Mouse (Mus musculus): Measurements from ENCODE around the gene Dram1. TPM values are rescaled to one million over a fixed set of nuclear protein-coding genes. Genes with fewer than 3 reads are reported as not detected.
"Not testable (repeated sequence)": the region's sequence is repeated elsewhere in the genome, so short reads cannot be mapped to it uniquely, and the experiment has no call there.

Gene Dram1
- total and polyA plus RNA-seq, 3 experiments = 0.04 TPM; not detected in 2

DNA sequence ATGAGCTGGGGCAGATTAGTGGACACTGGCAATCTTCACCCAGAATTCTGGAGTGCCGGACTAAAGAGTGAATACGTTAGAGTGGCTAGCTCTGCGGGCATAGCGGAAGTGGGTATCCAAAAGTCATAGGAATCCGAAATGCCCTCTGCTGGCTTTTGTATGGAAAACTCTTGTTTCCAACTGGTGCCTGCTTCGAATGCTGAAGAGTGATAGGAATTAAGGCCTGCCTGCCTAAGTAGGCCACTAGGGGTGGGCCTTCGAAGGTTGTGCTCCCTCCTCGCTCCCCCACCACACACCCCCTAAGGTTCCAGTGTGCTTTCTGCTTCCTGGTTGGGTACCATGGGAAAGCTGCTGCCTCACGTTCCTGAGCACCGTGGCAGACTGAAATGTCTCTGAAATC, 3.9 kb downstream of the Dram1 start:
- no peaks in the 10 kb centered on the region for H3K9me3 ChIP-seq (replicated peaks; ENCODE audit: low read length)
- no peak for TF ChIP-seq SMC3 (IDR thresholded peaks at IDR 0.05; ENCODE audit: low read depth, low read length)
- TF ChIP-seq ZKSCAN1 (IDR thresholded peaks at IDR 0.05; ENCODE audit: borderline replicate concordance, low read depth, low read length) = no peak
- no peak for TF ChIP-seq CHD1 (IDR thresholded peaks at IDR 0.05; ENCODE audit: low read depth, low read length)
- no peak for TF ChIP-seq ZNF384 (IDR thresholded peaks at IDR 0.05; ENCODE audit: low read depth, low read length)
- TF ChIP-seq MAFK (IDR thresholded peaks at IDR 0.05; ENCODE audit: insufficient replicate concordance, low read length) = no peak
- TF ChIP-seq JUN (IDR thresholded peaks at IDR 0.05; ENCODE audit: insufficient read depth, low read depth, low read length) = no peak
- TF ChIP-seq KAT2A (IDR thresholded peaks at IDR 0.05; ENCODE audit: insufficient replicate concordance, low read length) = no peak
- no peak for TF ChIP-seq TCF12 (IDR thresholded peaks at IDR 0.05; ENCODE audit: low read depth, low read length)
- TF ChIP-seq RAD21 (IDR thresholded peaks at IDR 0.05; ENCODE audit: low read depth, low read length) = no peak
- TF ChIP-seq MAX (IDR thresholded peaks at IDR 0.05; ENCODE audit: low read length) = no peak
- TF ChIP-seq UBTF (IDR thresholded peaks at IDR 0.05; ENCODE audit: low read depth, low read length) = no peak
- TF ChIP-seq NELFE (IDR thresholded peaks at IDR 0.05; ENCODE audit: low read depth, low read length) = no peak
- no peak for TF ChIP-seq CHD2 (IDR thresholded peaks at IDR 0.05; ENCODE audit: low read length)
- in situ Hi-C loops (cut with MboI; ENCODE audit: low pct_ligation_motif_present, low pct_unique_long_range_greater_than_20kb, low sequenced_read_pairs) = loop anchor here (25.0 kb wide), 1 partner anchor 212 kb away; no protein-coding TSS in a partner anchor

DNA sequence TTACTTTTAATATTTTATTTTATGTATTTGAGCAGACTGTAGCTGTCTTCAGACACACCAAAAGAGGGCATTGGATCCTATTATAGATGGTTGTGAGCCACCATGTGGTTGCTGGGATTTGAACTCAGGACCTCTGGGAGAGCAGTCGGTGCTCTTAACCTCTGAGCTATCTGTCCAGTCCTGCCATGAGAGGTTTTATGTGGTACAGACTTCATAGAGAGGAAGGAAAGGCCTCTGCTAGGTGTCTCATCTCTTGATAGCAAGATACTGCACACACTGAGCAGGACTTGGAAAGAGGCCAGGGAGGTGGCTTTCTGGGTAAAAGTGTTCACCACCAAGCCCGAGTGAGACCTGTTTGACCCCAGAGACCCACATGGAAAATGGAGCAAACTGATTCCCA, 5.9 kb downstream of the Dram1 start:
- 0 out of 2 replicates have a peak, but pooled peaks have one; percentile 51 for TF ChIP-seq TBP (conservative IDR thresholded peaks at IDR 0.05; ENCODE audit: low read depth, low read length)
- H3K4me2 ChIP-seq (ENCODE audit: insufficient read depth, low read depth, poor library complexity, severe bottlenecking); DNase-seq (ENCODE audit: extremely low read depth); dilution Hi-C loops (cut with MboI; ENCODE audit: extremely low pct_ligation_motif_present, extremely low pct_unique_long_range_greater_than_20kb, low sequenced_read_pairs); H3K27ac ChIP-seq (ENCODE audit: insufficient read depth, low read depth); H3K9ac ChIP-seq (ENCODE audit: insufficient read depth, low read depth); H3K79me2 ChIP-seq (replicated peaks; ENCODE audit: control insufficient read depth, extremely low read depth, insufficient read depth, poor library complexity, severe bottlenecking); H3K27me3 ChIP-seq (replicated peaks); H3K4me3 ChIP-seq (replicated peaks in 1 of 3; ENCODE audit: low read depth in 2 of 3, low read length in 2 of 3, poor library complexity in 1 of 3); H3K9me3 ChIP-seq (replicated peaks; ENCODE audit: low read length); H3K36me3 ChIP-seq (replicated peaks in 1 of 2; ENCODE audit: control insufficient read depth in 1 of 2, insufficient read depth in 1 of 2, low read length in 1 of 2): not testable (repeated sequence)
- peaks cover 3 to 15% of the 10 kb centered on the region in 2 experiments; a peak in 1 of 4 replicates for H3K4me1 ChIP-seq (ENCODE audit: control insufficient read depth in 1 of 2, insufficient read depth in 2 of 2)
- in situ Hi-C loops (cut with MboI; ENCODE audit: low pct_ligation_motif_present, low pct_unique_long_range_greater_than_20kb, low sequenced_read_pairs) = loop anchor here (25.0 kb wide), 1 partner anchor 214 kb away; no protein-coding TSS in a partner anchor

More for the DNA sequence above, 3.9 kb downstream of the Dram1 start:
- Histone ChIP-seq H3K36me3 (replicated peaks in 1 of 2; ENCODE audit: control insufficient read depth in 1 of 2, insufficient read depth in 1 of 2, low read length in 1 of 2) (no peaks in the 10 kb centered on the region), H3K9ac (ENCODE audit: insufficient read depth, low read depth) (no peak overlapping the region), H3K27ac (ENCODE audit: insufficient read depth, low read depth) (no peak overlapping the region), H3K4me1 (ENCODE audit: control insufficient read depth in 1 of 2, insufficient read depth in 2 of 2) (peaks cover 2 to 17% of the 10 kb centered on the region in 2 experiments; a peak in 2 of 4 replicates), H3K4me2 (ENCODE audit: insufficient read depth, low read depth, poor library complexity, severe bottlenecking) (no peak overlapping the region), H3K27me3 (replicated peaks) (no peaks in the 10 kb centered on the region), H3K79me2 (replicated peaks; ENCODE audit: control insufficient read depth, extremely low read depth, insufficient read depth, poor library complexity, severe bottlenecking) (peaks cover 4% of the 10 kb centered on the region), H3K4me3 (replicated peaks in 1 of 3; ENCODE audit: low read depth in 2 of 3, low read length in 2 of 3, poor library complexity in 1 of 3) (no peak overlapping the region)
- dilution Hi-C loops (cut with MboI; ENCODE audit: extremely low pct_ligation_motif_present, extremely low pct_unique_long_range_greater_than_20kb, low sequenced_read_pairs) = no loop called here
- no peak for DNase-seq (ENCODE audit: extremely low read depth)

All from CH12.LX (cell line).